Mouse (Mus musculus): ENCODE results near the gene Cherp. TPM values are rescaled to one million over a fixed set of nuclear protein-coding genes. Genes with fewer than 3 reads are reported as not detected.

Gene Cherp
- total and polyA plus RNA-seq, 3 experiments: 21.1 to 106 (median 78.0) TPM

GRCm38 (mm10) chr8:72451516-72451915 lies 23.5 kb downstream of the Cherp start:
- peaks cover 3% of the 10 kb centered on the region; the same call in 1 of the 2 replicates for H3K79me2 ChIP-seq (ENCODE audit: control insufficient read depth, insufficient read depth, low read length, poor library complexity)
- DNase-seq (ENCODE audit: low read depth, low spot score): no peak
- H3K4me3 ChIP-seq (ENCODE audit: control insufficient read depth in 1 of 2, insufficient read depth in 1 of 2, low read depth in 2 of 2, low read length in 2 of 2): no peak overlapping the region
- no peaks in the 10 kb centered on the region for H3K27me3 ChIP-seq (ENCODE audit: control insufficient read depth in 1 of 2, insufficient read depth in 2 of 2, low read length in 2 of 2)
- H3K27ac ChIP-seq (ENCODE audit: control insufficient read depth, low read depth, low read length): no peak overlapping the region
- H3K9me3 ChIP-seq (replicated peaks; ENCODE audit: insufficient read depth, low read length): no peaks in the 10 kb centered on the region
- peaks cover 0 to 4% of the 10 kb centered on the region in 2 experiments; a peak in 1 of 4 replicates for H3K36me3 ChIP-seq (ENCODE audit: control insufficient read depth in 1 of 2, insufficient read depth in 2 of 2, low read length in 2 of 2)
- no peaks in the 10 kb centered on the region for H3K4me1 ChIP-seq (ENCODE audit: control insufficient read depth in 1 of 2, insufficient read depth in 2 of 2, low read length in 2 of 2)
- H3K9ac ChIP-seq (ENCODE audit: control insufficient read depth, low read depth, low read length, poor library complexity, severe bottlenecking): no peak overlapping the region
- TF ChIP-seq ELF1 (IDR thresholded peaks at IDR 0.05; ENCODE audit: low read depth, low read length) (no peak), BHLHE40 (IDR thresholded peaks at IDR 0.05; ENCODE audit: borderline replicate concordance, low read depth, low read length) (no peak), MAZ (IDR thresholded peaks at IDR 0.05; ENCODE audit: low read depth, low read length) (no peak)

GRCm38 (mm10) chr8:72445071-72445470 lies 30.0 kb downstream of the Cherp start:
- Histone ChIP-seq H3K4me3 (ENCODE audit: control insufficient read depth in 1 of 2, insufficient read depth in 1 of 2, low read depth in 2 of 2, low read length in 2 of 2) (no peak overlapping the region), H3K36me3 (ENCODE audit: control insufficient read depth in 1 of 2, insufficient read depth in 2 of 2, low read length in 2 of 2) (peaks cover 0 to 18% of the 10 kb centered on the region in 2 experiments; a peak in 3 of 4 replicates), H3K79me2 (ENCODE audit: control insufficient read depth, insufficient read depth, low read length, poor library complexity) (peaks cover 20% of the 10 kb centered on the region), H3K27me3 (ENCODE audit: control insufficient read depth in 1 of 2, insufficient read depth in 2 of 2, low read length in 2 of 2) (no peaks in the 10 kb centered on the region), H3K9me3 (replicated peaks; ENCODE audit: insufficient read depth, low read length) (no peaks in the 10 kb centered on the region), H3K27ac (ENCODE audit: control insufficient read depth, low read depth, low read length) (no peak overlapping the region), H3K4me1 (ENCODE audit: control insufficient read depth in 1 of 2, insufficient read depth in 2 of 2, low read length in 2 of 2) (peaks cover 2 to 19% of the 10 kb centered on the region in 2 experiments; a peak in 3 of 4 replicates), H3K9ac (ENCODE audit: control insufficient read depth, low read depth, low read length, poor library complexity, severe bottlenecking) (peak overlapping the region; percentile 62)
- TF ChIP-seq HCFC1 (IDR thresholded peaks at IDR 0.05; ENCODE audit: low read depth, low read length): no peak
- TF ChIP-seq ZKSCAN1 (IDR thresholded peaks at IDR 0.05; ENCODE audit: low read depth, low read length): no peak
- no peak for TF ChIP-seq ELF1 (IDR thresholded peaks at IDR 0.05; ENCODE audit: low read depth, low read length)
- no peak for TF ChIP-seq ETS1 (IDR thresholded peaks at IDR 0.05; ENCODE audit: low read depth, low read length)
- TF ChIP-seq ZNF384 (IDR thresholded peaks at IDR 0.05; ENCODE audit: low read depth, low read length): no peak
- TF ChIP-seq CHD1 (IDR thresholded peaks at IDR 0.05; ENCODE audit: low read depth, low read length): no peak
- no peak for TF ChIP-seq MYB (IDR thresholded peaks at IDR 0.05; ENCODE audit: low read depth, low read length)
- no peak for TF ChIP-seq MAX (IDR thresholded peaks at IDR 0.05; ENCODE audit: low read length)
- DNase-seq (ENCODE audit: low read depth, low spot score): no peak

- H3K9me3 ChIP-seq (replicated peaks; ENCODE audit: insufficient read depth, low read length): no peaks in the 10 kb centered on the region
- peak overlapping the region; percentile 68 for H3K27ac ChIP-seq (ENCODE audit: control insufficient read depth, low read depth, low read length)
Measured at GRCm38 (mm10) chr8:72443994-72444350, 31.1 kb downstream of the Cherp start.

More at GRCm38 (mm10) chr8:72443994-72444350, 31.1 kb downstream of the Cherp start:
- Histone ChIP-seq H3K79me2 (ENCODE audit: control insufficient read depth, insufficient read depth, low read length, poor library complexity) (peaks cover 20% of the 10 kb centered on the region), H3K36me3 (ENCODE audit: control insufficient read depth in 1 of 2, insufficient read depth in 2 of 2, low read length in 2 of 2) (peaks cover 0 to 18% of the 10 kb centered on the region in 2 experiments; a peak in 2 of 4 replicates), H3K4me3 (ENCODE audit: control insufficient read depth in 1 of 2, insufficient read depth in 1 of 2, low read depth in 2 of 2, low read length in 2 of 2) (peak overlapping the region; percentile 59 to 79), H3K4me1 (ENCODE audit: control insufficient read depth in 1 of 2, insufficient read depth in 2 of 2, low read length in 2 of 2) (peaks cover 2 to 19% of the 10 kb centered on the region in 2 experiments; a peak in 3 of 4 replicates), H3K27me3 (ENCODE audit: control insufficient read depth in 1 of 2, insufficient read depth in 2 of 2, low read length in 2 of 2) (no peaks in the 10 kb centered on the region), H3K9ac (ENCODE audit: control insufficient read depth, low read depth, low read length, poor library complexity, severe bottlenecking) (peak overlapping the region; percentile 85)
- TF ChIP-seq KAT2A (conservative IDR thresholded peaks at IDR 0.05; ENCODE audit: low read depth, low read length) (no peak), ELF1 (IDR thresholded peaks at IDR 0.05; ENCODE audit: low read depth, low read length) (no peak), MAX (IDR thresholded peaks at IDR 0.05; ENCODE audit: low read length) (no peak), NRF1 (IDR thresholded peaks at IDR 0.05; ENCODE audit: insufficient read depth, low read depth, low read length, poor library complexity, severe bottlenecking) (no peak), CTCF (IDR thresholded peaks at IDR 0.05 in 2 of 3, conservative IDR thresholded peaks at IDR 0.05 in 1 of 3; ENCODE audit: control insufficient read depth in 1 of 3, insufficient read depth in 1 of 3, low read depth in 2 of 3, low read length in 3 of 3, poor library complexity in 1 of 3, severe bottlenecking in 1 of 3) (no peak)
- no peak for DNase-seq (ENCODE audit: low read depth, low spot score)

Data from MEL (cell line).